Mouse (Mus musculus) megakaryocyte-erythroid progenitor cell, adult 5 weeks (primary cell): ENCODE measurements around the gene Alx1. TPM values are rescaled to one million over a fixed set of nuclear protein-coding genes. Genes with fewer than 3 reads are reported as not detected.

Source experiments
- polyA plus RNA-seq: library from polyadenylated mRNA; stranded (reverse); fragments of >175 nt; gene quantifications from 2 replicates; pipeline ENCODE4 v1.2.3, GENCODE M21; 2012

Alx1 gene
- polyA plus RNA-seq: not detected in 2 replicates

DNA sequence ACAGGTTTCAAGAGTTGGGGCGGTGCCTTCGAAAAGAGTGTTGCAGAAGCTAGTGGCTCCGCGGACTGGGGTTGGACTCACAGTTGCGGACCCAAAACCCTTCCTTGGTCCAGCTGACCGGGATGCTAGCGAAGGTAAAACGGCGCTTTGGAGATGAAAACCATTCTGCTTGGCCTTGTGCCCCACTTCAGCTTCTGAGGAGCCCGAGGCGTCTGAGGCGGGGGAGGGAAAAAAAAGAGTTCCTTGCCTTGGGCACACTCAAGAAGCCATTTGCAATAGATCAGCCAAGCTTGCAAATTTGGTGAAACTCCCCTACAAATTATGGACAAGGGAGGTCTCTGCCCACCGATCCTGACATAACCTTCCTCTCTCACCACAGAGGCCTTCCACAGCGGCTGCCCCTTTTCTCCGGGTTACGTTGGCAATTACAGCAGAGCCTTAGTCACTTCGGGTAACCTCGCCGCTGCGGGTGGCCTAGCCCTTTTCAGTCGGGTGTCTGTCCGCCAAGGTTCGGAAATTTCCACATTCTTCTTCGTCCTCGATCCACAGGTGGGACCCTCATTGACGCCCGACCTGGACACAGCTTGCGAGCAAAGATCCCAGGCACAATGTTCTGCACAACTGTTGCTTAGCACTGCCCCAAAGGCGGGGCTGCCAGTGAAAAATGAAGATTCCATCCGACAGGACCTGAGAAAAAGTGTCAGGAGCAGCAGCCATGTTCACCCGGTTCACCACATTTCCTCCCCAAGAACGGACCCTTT, at the start of gene Alx1:
Alx1 (minus strand) TSS at position 486 of the 761 bp plus-strand sequence.

Other genes starting within 250 kb of the Alx1 start
- gene Lrriq1, start 206.1 kb upstream of the Alx1 start, polyA plus RNA-seq: not detected in 2 replicates